In genomic region chr5:125518640-125519039, GRCm38 (mm10) we compare ENCODE assay signal across 11 mouse cellular contexts. TPM values are rescaled to one million over a fixed set of nuclear protein-coding genes. Genes with fewer than 3 reads are reported as not detected.
DNase-seq lines count a peak whose midpoint lies in the region; ATAC-seq and TF ChIP-seq lines count a peak whose summit lies in the region.
"Had no signal": no experiment of that assay in that cellular context is flagged by ENCODE, and none has a peak within 500 bp of the region (broad histone marks: within the 10 kb centered on the region; RNA-seq: fewer than 3 reads in every experiment).

No protein-coding gene starts in this region.

- no peaks in the 10 kb centered on the region for H3K4me1 ChIP-seq in liver, adult 2 months (ENCODE audit: control insufficient read depth, insufficient read depth, low read length)
- peaks cover 8% of the 10 kb centered on the region; the same call in 1 of the 2 replicates for H3K4me1 ChIP-seq in liver, embryonic 12.5 days
- peaks cover 3% of the 10 kb centered on the region; the same call in 1 of the 2 replicates for H3K4me1 ChIP-seq in small intestine, adult 2 months (ENCODE audit: control insufficient read depth, insufficient read depth, insufficient read length, low read length)

- no peak for ATAC-seq in liver, embryonic 12.5 days
- ATAC-seq: Patski had no signal

- H3K4me3 ChIP-seq in liver, adult 2 months (ENCODE audit: insufficient read depth, low read depth, low read length) = no peak overlapping the region
- no peak overlapping the region for H3K4me3 ChIP-seq in liver, embryonic 12.5 days
- H3K4me3 ChIP-seq in small intestine, adult 2 months (ENCODE audit: low read depth, low read length) = no peak overlapping the region
- H3K4me3 ChIP-seq: liver, embryonic 13.5 days had no signal

- no peaks in the 10 kb centered on the region for H3K79me2 ChIP-seq in liver, adult 2 months (ENCODE audit: control insufficient read depth, insufficient read depth, low read length)

- no peak for TF ChIP-seq POLR2A in liver, adult 2 months (IDR thresholded peaks at IDR 0.05; ENCODE audit: extremely low read depth, insufficient read depth, low read length)
- TF ChIP-seq POLR2A in brain, embryonic 14.5 days (IDR thresholded peaks at IDR 0.05; ENCODE audit: borderline replicate concordance, extremely low read depth, insufficient read depth, insufficient read length, poor library complexity, severe bottlenecking) = no peak
- TF ChIP-seq POLR2A in small intestine, adult 2 months (IDR thresholded peaks at IDR 0.05; ENCODE audit: low read depth, low read length) = no peak

- H3K4me2 ChIP-seq in liver, embryonic 12.5 days = no peak overlapping the region
- H3K4me2 ChIP-seq: liver, embryonic 13.5 days had no signal

- no peak overlapping the region for H3K9ac ChIP-seq in liver, adult 2 months (ENCODE audit: low read depth, low read length)
- no peak overlapping the region for H3K9ac ChIP-seq in liver, embryonic 12.5 days
- H3K9ac ChIP-seq: liver, embryonic 13.5 days had no signal

- no peaks in the 10 kb centered on the region for H3K27me3 ChIP-seq in liver, adult 2 months (ENCODE audit: control insufficient read depth, insufficient read depth, low read length)
- no peaks in the 10 kb centered on the region for H3K27me3 ChIP-seq in liver, embryonic 12.5 days (replicated peaks)
- H3K27me3 ChIP-seq in small intestine, adult 2 months (ENCODE audit: control insufficient read depth, insufficient read depth, low read length) = no peaks in the 10 kb centered on the region
- H3K27me3 ChIP-seq: liver, embryonic 13.5 days; Patski had no signal

- H3K36me3 ChIP-seq in liver, adult 2 months (ENCODE audit: control insufficient read depth, insufficient read depth, low read length) = peaks cover 53% of the 10 kb centered on the region
- peaks cover 41% of the 10 kb centered on the region for H3K36me3 ChIP-seq in liver, embryonic 12.5 days
- peaks cover 40% of the 10 kb centered on the region for H3K36me3 ChIP-seq in small intestine, adult 2 months (ENCODE audit: control insufficient read depth, insufficient read depth, low read length)

- no peak overlapping the region for H3K27ac ChIP-seq in liver, adult 2 months (replicated peaks; ENCODE audit: insufficient read depth, low read depth, low read length)
- H3K27ac ChIP-seq in liver, embryonic 12.5 days = no peak overlapping the region
- no peak overlapping the region for H3K27ac ChIP-seq in small intestine, adult 2 months (ENCODE audit: insufficient read depth, low read depth, low read length)
- H3K27ac ChIP-seq: liver, embryonic 13.5 days had no signal

- peak; percentile 48 to 67 for DNase-seq in cerebellum, postnatal 14 days
- no peak for DNase-seq in cerebellum, adult 8-10 months
- DNase-seq in liver, adult 2 months (ENCODE audit: extremely low read depth, low read depth, low spot score) = no peak
- DNase-seq in brain, embryonic 14.5 days (ENCODE audit: low read depth) = peak; percentile 44
- DNase-seq in urinary bladder, postnatal 14 days (ENCODE audit: low spot score) = no peak
- no peak for DNase-seq in testis, postnatal 10 days (ENCODE audit: low spot score)
- DNase-seq: liver, embryonic 13.5 days had no signal

- 76% methylated on average over 5 of the region's 5 CpGs for WGBS in liver, adult 2 months
- 65% methylated on average over 5 of the region's 5 CpGs for WGBS in liver, embryonic 12.5 days (ENCODE audit: insufficient replicate concordance)
- WGBS in small intestine, adult 2 months = 81% methylated on average over 5 of the region's 5 CpGs

- peak; percentile 70 for TF ChIP-seq CTCF in liver, adult 2 months (IDR thresholded peaks at IDR 0.05; ENCODE audit: low read depth, low read length)
- peak; percentile 66 for TF ChIP-seq CTCF in brain, embryonic 14.5 days (IDR thresholded peaks at IDR 0.05; ENCODE audit: borderline replicate concordance, extremely low read depth, insufficient read depth, insufficient read length)
- TF ChIP-seq CTCF in small intestine, adult 2 months (IDR thresholded peaks at IDR 0.05; ENCODE audit: extremely low read depth, insufficient read length, insufficient replicate concordance, low read depth, low read length) = peak; percentile 50; the same call in 1 of the 2 replicates

- H3K9me3 ChIP-seq in liver, embryonic 12.5 days (replicated peaks) = no peaks in the 10 kb centered on the region
- H3K9me3 ChIP-seq: liver, embryonic 13.5 days had no signal

RNA-seq across cellular contexts. Expression of gene Tmem132b, which starts 12.9 kb away (rescaled TPM):
- 0.07 TPM in 1 of 2 replicates, not detected in the other for total RNA-seq in liver, adult 2 months (2014; rRNA removed)
- not detected in 2 replicates for polyA plus RNA-seq in liver, adult 2 months (2012; rRNA removed)
- 0.02 and 0.08 TPM in 2 replicates for polyA plus RNA-seq in liver, embryonic 12.5 days (2016; fragmentation: Nextera tagmentation; extraction: Ambion mirVana)
- polyA plus RNA-seq in brain, embryonic 14.5 days (2012; rRNA removed) = 4.6 and 8.2 TPM in 2 replicates
- 0.06 TPM in 1 of 2 replicates, not detected in the other for polyA plus RNA-seq in small intestine, adult 2 months (2012; rRNA removed)
- polyA plus RNA-seq: heart, embryonic 16.5 days; Patski had no signal

RNA-seq across cellular contexts. Expression of gene Aacs, which starts 43.0 kb away (rescaled TPM):
- total RNA-seq in liver, adult 2 months (2014; rRNA removed) = 29.3 and 40.9 TPM in 2 replicates
- polyA plus RNA-seq in liver, adult 2 months (2012; rRNA removed) = 66.8 and 190 TPM in 2 replicates
- polyA plus RNA-seq in liver, embryonic 12.5 days (2016; fragmentation: Nextera tagmentation; extraction: Ambion mirVana) = 24.7 and 25.1 TPM in 2 replicates
- 69.9 and 73.4 TPM in 2 replicates for polyA plus RNA-seq in brain, embryonic 14.5 days (2012; rRNA removed)
- polyA plus RNA-seq in small intestine, adult 2 months (2012; rRNA removed) = 23.9 and 37.6 TPM in 2 replicates

Comparison
In these comparisons a context has a peak if more than half of its experiments do, and no peak if none do; other contexts are left out.
1. DNase-seq: peak in cerebellum, postnatal 14 days (2 of 2) and brain, embryonic 14.5 days (single experiment); none in cerebellum, adult 8-10 months (single experiment), liver, adult 2 months (single experiment), urinary bladder, postnatal 14 days (single experiment) and testis, postnatal 10 days (single experiment).
2. Peak in every context shown above with its lines, with median percentiles within 50 percentile points of each other: CTCF ChIP-seq.